Mouse (Mus musculus) CH12.LX (cell line): Measurements from ENCODE around the gene Adcy7. TPM values are rescaled to one million over a fixed set of nuclear protein-coding genes. Genes with fewer than 3 reads are reported as not detected.
A peak's percentile ranks its signal among the peaks of the same experiment; 100 is the strongest.

Experiments used
- DNase-seq: peaks from one replicate; pipeline ENCODE4 v3.0.0-alpha.2; 2013; ENCODE audit errors: extremely low read depth
- H3K27ac ChIP-seq: 2 replicates; pipeline ENCODE4 v1.5.1; 2012; ENCODE audit warnings: low read depth, mild to moderate bottlenecking, control low read depth, moderate library complexity; ENCODE audit not compliant: insufficient read depth
- H3K27me3 ChIP-seq: replicated peaks from 2 replicates; pipeline ENCODE3; 2012; ENCODE audit warnings: inconsistent platforms
- H3K36me3 ChIP-seq, 2 experiments: replicated peaks in 1 of 2; 2 replicates each; pipeline versions ENCODE3 to v1.6.1; 2012; ENCODE audit warnings: inconsistent platforms in 1 of 2, low read length in 1 of 2, mild to moderate bottlenecking in 1 of 2, mixed read lengths in 1 of 2, moderate library complexity in 1 of 2; ENCODE audit not compliant: control insufficient read depth in 1 of 2, insufficient read depth in 1 of 2
- H3K4me1 ChIP-seq, 2 experiments: 2 replicates each; pipeline ENCODE4 v1.6.1; 2012; ENCODE audit warnings: inconsistent platforms in 1 of 2, moderate library complexity in 1 of 2; ENCODE audit not compliant: insufficient read depth in 2 of 2, control insufficient read depth in 1 of 2
- H3K4me2 ChIP-seq: 2 replicates; pipeline ENCODE4 v1.6.1; 2012; ENCODE audit warnings: low read depth, mild to moderate bottlenecking, control low read depth; ENCODE audit not compliant: poor library complexity, insufficient read depth, severe bottlenecking
- H3K4me3 ChIP-seq, 3 experiments: fragments of 150-350 bp in 1 of 3; sonication (generic) in 1 of 3; replicated peaks in 1 of 3; 2 replicates each; pipeline versions ENCODE3 to v1.5.1; 2011 to 2012; ENCODE audit warnings: low read depth in 2 of 3, low read length in 2 of 3, mild to moderate bottlenecking in 2 of 3, moderate library complexity in 2 of 3, control low read depth in 1 of 3, improper control_type of control experiment in 1 of 3, inconsistent platforms in 1 of 3, mixed read lengths in 1 of 3; ENCODE audit not compliant: poor library complexity in 1 of 3
- H3K79me2 ChIP-seq: replicated peaks from 2 replicates; pipeline ENCODE4 v1.6.1; 2012; ENCODE audit warnings: mild to moderate bottlenecking, moderate library complexity; ENCODE audit not compliant: control insufficient read depth, poor library complexity, insufficient read depth, severe bottlenecking; ENCODE audit errors: extremely low read depth
- H3K9ac ChIP-seq: 2 replicates; pipeline ENCODE4 v1.6.1; 2012; ENCODE audit warnings: low read depth, mild to moderate bottlenecking, control low read depth, moderate library complexity; ENCODE audit not compliant: insufficient read depth
- H3K9me3 ChIP-seq: replicated peaks from 2 replicates; pipeline ENCODE3; 2012; ENCODE audit warnings: low read length, inconsistent platforms, mixed read lengths
- CHD1 ChIP-seq: IDR thresholded peaks from 2 replicates; pipeline ENCODE4 v1.6.1; 2012; ENCODE audit warnings: low read depth, low read length, improper control_type of control experiment, inconsistent platforms
- CTCF ChIP-seq, 2 experiments: IDR thresholded peaks in 1 of 2; conservative IDR thresholded peaks in 1 of 2; 2 replicates each; pipeline ENCODE4 v1.5.1; 2011 to 2012; ENCODE audit warnings: low read depth in 2 of 2, low read length in 2 of 2, improper control_type of control experiment in 1 of 2, inconsistent platforms in 1 of 2, mild to moderate bottlenecking in 1 of 2, moderate library complexity in 1 of 2
- E2F4 ChIP-seq: IDR thresholded peaks from 2 replicates; pipeline ENCODE4 v1.6.1; 2011; ENCODE audit warnings: low read depth, low read length, improper control_type of control experiment; ENCODE audit not compliant: insufficient replicate concordance
- EP300 ChIP-seq: IDR thresholded peaks from 2 replicates; pipeline ENCODE4 v1.6.1; 2011; ENCODE audit warnings: low read length, improper control_type of control experiment
- ETS1 ChIP-seq: conservative IDR thresholded peaks from 2 replicates; pipeline ENCODE4 v1.6.1; 2012; ENCODE audit warnings: low read depth, mild to moderate bottlenecking, inconsistent platforms, low read length, improper control_type of control experiment, moderate library complexity
- GABPA ChIP-seq: IDR thresholded peaks from 2 replicates; pipeline ENCODE4 v1.6.1; 2012; ENCODE audit warnings: low read depth, low read length, improper control_type of control experiment, inconsistent platforms; ENCODE audit not compliant: insufficient replicate concordance
- JUND ChIP-seq: conservative IDR thresholded peaks from 2 replicates; pipeline ENCODE4 v1.6.1; 2011; ENCODE audit warnings: low read depth, low read length, improper control_type of control experiment
- KAT2A ChIP-seq: IDR thresholded peaks from 2 replicates; pipeline ENCODE4 v1.6.1; 2012; ENCODE audit warnings: low read length, improper control_type of control experiment, inconsistent platforms; ENCODE audit not compliant: insufficient replicate concordance
- MAFK ChIP-seq: IDR thresholded peaks from 2 replicates; pipeline ENCODE4 v1.6.1; 2011; ENCODE audit warnings: low read length, improper control_type of control experiment; ENCODE audit not compliant: insufficient replicate concordance
- MAX ChIP-seq: IDR thresholded peaks from 2 replicates; pipeline ENCODE4 v1.6.1; 2011; ENCODE audit warnings: low read length, improper control_type of control experiment
- MAZ ChIP-seq: IDR thresholded peaks from 2 replicates; pipeline ENCODE4 v1.6.1; 2012; ENCODE audit warnings: low read depth, mild to moderate bottlenecking, inconsistent platforms, low read length, improper control_type of control experiment, moderate library complexity
- MEF2A ChIP-seq: IDR thresholded peaks from 2 replicates; pipeline ENCODE4 v1.6.1; 2014; ENCODE audit warnings: low read depth, mild to moderate bottlenecking, inconsistent platforms, low read length, improper control_type of control experiment, borderline replicate concordance
- NRF1 ChIP-seq: IDR thresholded peaks from 2 replicates; pipeline ENCODE4 v1.6.1; 2014; ENCODE audit warnings: low read depth, mild to moderate bottlenecking, inconsistent platforms, low read length, improper control_type of control experiment, moderate library complexity
- PAX5 ChIP-seq: IDR thresholded peaks from 2 replicates; pipeline ENCODE4 v1.6.1; 2012; ENCODE audit warnings: low read length, inconsistent platforms, mixed read lengths
- POLR2AphosphoS2 ChIP-seq: IDR thresholded peaks from 2 replicates; pipeline ENCODE4 v1.6.1; 2011; ENCODE audit warnings: low read depth, low read length, improper control_type of control experiment
- SMC3 ChIP-seq: IDR thresholded peaks from 2 replicates; pipeline ENCODE4 v1.6.1; 2011; ENCODE audit warnings: low read depth, low read length, improper control_type of control experiment
- UBTF ChIP-seq: IDR thresholded peaks from 2 replicates; pipeline ENCODE4 v1.6.1; 2012; ENCODE audit warnings: low read depth, mild to moderate bottlenecking, inconsistent platforms, low read length, improper control_type of control experiment, moderate library complexity
- USF1 ChIP-seq: IDR thresholded peaks from 2 replicates; pipeline ENCODE4 v1.6.1; 2014; ENCODE audit warnings: low read depth, mild to moderate bottlenecking, inconsistent platforms, low read length, improper control_type of control experiment
- ZMIZ1 ChIP-seq: IDR thresholded peaks from 2 replicates; pipeline ENCODE4 v1.6.1; 2012; ENCODE audit warnings: low read depth, mild to moderate bottlenecking, inconsistent platforms, low read length, improper control_type of control experiment
- dilution Hi-C: fragments of 300-500 bp; cut with MboI; formaldehyde crosslinking; loops from 2 replicates; pipeline ENCODE4 v1.14.3; 2020; ENCODE audit warnings: low sequenced_read_pairs; ENCODE audit not compliant: extremely low pct_unique_long_range_greater_than_20kb, extremely low pct_ligation_motif_present
- in situ Hi-C: fragments of 300-500 bp; cut with MboI; formaldehyde crosslinking; loops from 3 replicates; pipeline ENCODE4 v1.14.3; 2019; ENCODE audit warnings: low sequenced_read_pairs, low pct_ligation_motif_present, low pct_unique_long_range_greater_than_20kb, mixed read lengths
- polyA plus RNA-seq: library from polyadenylated mRNA; unstranded; fragments of >175 nt; gene quantifications from 2 replicates; pipeline ENCODE4 v1.2.1, GENCODE M21; 2012; ENCODE audit warnings: low read depth; ENCODE audit not compliant: insufficient read length
- total RNA-seq, 2 experiments: library from RNA; depleted of rRNA; stranded (reverse); fragments of 300-350 nt in 1 of 2; fragments of >200 nt in 1 of 2; gene quantifications; 2 replicates each; pipeline ENCODE4 v1.2.3; 2012 to 2014

The Adcy7 gene
- total and polyA plus RNA-seq, 3 experiments = 25.7 to 28.5 (median 27.0) TPM

GRCm38 (mm10) chr8:88298733-88299103 is 26.5 kb downstream of the Adcy7 start:
- Histone ChIP-seq H3K4me2 (no peak overlapping the region), H3K79me2 (no peaks in the 10 kb centered on the region), H3K4me3 (no peak overlapping the region), H3K4me1 (peaks cover 20 to 77% of the 10 kb centered on the region in 2 experiments), H3K27ac (no peak overlapping the region), H3K9ac (no peak overlapping the region), H3K27me3 (no peaks in the 10 kb centered on the region), H3K9me3 (no peaks in the 10 kb centered on the region), H3K36me3 (peaks cover 42 to 84% of the 10 kb centered on the region in 2 experiments)
- in situ Hi-C loops = no loop called here
- no peak for DNase-seq
- no peak for TF ChIP-seq ZMIZ1
- TF ChIP-seq POLR2AphosphoS2 = no peak
- no peak for TF ChIP-seq KAT2A
- no peak for TF ChIP-seq SMC3
- no peak for TF ChIP-seq JUND
- TF ChIP-seq PAX5 = no peak
- TF ChIP-seq ETS1 = no peak
- no peak for TF ChIP-seq UBTF
- no peak for TF ChIP-seq NRF1
- TF ChIP-seq GABPA = no peak
- TF ChIP-seq MEF2A = no peak
- no peak for TF ChIP-seq MAFK
- no peak for TF ChIP-seq EP300
- TF ChIP-seq USF1 = no peak
- TF ChIP-seq E2F4 = no peak
- no peak for TF ChIP-seq CHD1
- dilution Hi-C loops = no loop called here

- DNase-seq = peak; percentile 50
- dilution Hi-C loops = no loop called here
Observed at GRCm38 (mm10) chr8:88299907-88300603, 27.9 kb downstream of the Adcy7 start.

More at GRCm38 (mm10) chr8:88299907-88300603, 27.9 kb downstream of the Adcy7 start:
- Histone ChIP-seq H3K36me3 (peaks cover 42 to 90% of the 10 kb centered on the region in 2 experiments), H3K79me2 (no peaks in the 10 kb centered on the region), H3K27ac (0 out of 2 replicates have a peak overlapping the region, but pooled peaks have one; percentile 2), H3K4me2 (no peak overlapping the region), H3K9me3 (no peaks in the 10 kb centered on the region), H3K4me3 (no peak overlapping the region), H3K4me1 (peaks cover 13 to 67% of the 10 kb centered on the region in 2 experiments; a peak in 3 of 4 replicates), H3K9ac (no peak overlapping the region), H3K27me3 (no peaks in the 10 kb centered on the region)
- TF ChIP-seq E2F4 = no peak
- no peak for TF ChIP-seq CTCF (conservative IDR thresholded peaks at IDR 0.05 in 1 of 2, IDR thresholded peaks at IDR 0.05 in 1 of 2; ENCODE audit: low read depth in 2 of 2, low read length in 2 of 2)
- no peak for TF ChIP-seq MEF2A
- TF ChIP-seq MAX = no peak
- TF ChIP-seq CHD1 = no peak
- no peak for TF ChIP-seq JUND
- TF ChIP-seq MAZ = no peak
- in situ Hi-C loops = no loop called here
